Mouse (Mus musculus) liver, postnatal 0 days (tissue): ENCODE measurements around the gene Abhd4.
"Not testable (repeated sequence)": the region's sequence is repeated elsewhere in the genome, so short reads cannot be mapped to it uniquely, and the experiment has no call there.

Source experiments
- CTCF ChIP-seq: sonication (generic); IDR thresholded peaks from 2 replicates; pipeline ENCODE4 v1.5.1; 2016; ENCODE audit warnings: antibody characterized with exemption, low read depth
- EP300 ChIP-seq: IDR thresholded peaks from 2 replicates; pipeline ENCODE4 v1.6.1; 2016; ENCODE audit warnings: antibody characterized with exemption, low read depth, mild to moderate bottlenecking

- TF ChIP-seq CTCF, EP300: not testable (repeated sequence)
These were observed 24.1 kb upstream of the Abhd4 start for GRCm38 (mm10) chr14:54229849-54230248.
